Mouse (Mus musculus): ENCODE results near the gene Eya3.
"Not testable (repeated sequence)": the region's sequence is repeated elsewhere in the genome, so short reads cannot be mapped to it uniquely, and the experiment has no call there.

The Eya3 gene

DNA sequence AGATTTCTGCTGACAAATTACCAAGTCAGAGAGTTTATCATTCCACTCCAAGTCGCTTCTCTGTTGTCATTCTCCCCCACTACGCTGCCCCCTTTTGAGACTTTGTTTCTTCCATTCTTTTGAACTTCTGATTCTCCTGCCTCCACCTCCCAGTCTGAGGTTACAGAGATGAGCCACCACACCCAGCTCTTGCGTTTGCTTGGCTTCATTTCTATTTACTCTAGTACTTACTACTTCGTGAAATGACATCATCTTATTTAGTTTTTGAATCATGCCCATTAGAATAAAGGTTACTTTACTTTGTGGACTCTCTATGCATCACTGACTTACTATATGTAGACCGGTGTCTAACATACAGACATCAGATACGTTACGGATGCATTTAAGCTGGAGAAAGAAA lies 8.7 kb downstream of the Eya3 start:
- DNase-seq (ENCODE audit: low spot score) = no peak

DNA sequence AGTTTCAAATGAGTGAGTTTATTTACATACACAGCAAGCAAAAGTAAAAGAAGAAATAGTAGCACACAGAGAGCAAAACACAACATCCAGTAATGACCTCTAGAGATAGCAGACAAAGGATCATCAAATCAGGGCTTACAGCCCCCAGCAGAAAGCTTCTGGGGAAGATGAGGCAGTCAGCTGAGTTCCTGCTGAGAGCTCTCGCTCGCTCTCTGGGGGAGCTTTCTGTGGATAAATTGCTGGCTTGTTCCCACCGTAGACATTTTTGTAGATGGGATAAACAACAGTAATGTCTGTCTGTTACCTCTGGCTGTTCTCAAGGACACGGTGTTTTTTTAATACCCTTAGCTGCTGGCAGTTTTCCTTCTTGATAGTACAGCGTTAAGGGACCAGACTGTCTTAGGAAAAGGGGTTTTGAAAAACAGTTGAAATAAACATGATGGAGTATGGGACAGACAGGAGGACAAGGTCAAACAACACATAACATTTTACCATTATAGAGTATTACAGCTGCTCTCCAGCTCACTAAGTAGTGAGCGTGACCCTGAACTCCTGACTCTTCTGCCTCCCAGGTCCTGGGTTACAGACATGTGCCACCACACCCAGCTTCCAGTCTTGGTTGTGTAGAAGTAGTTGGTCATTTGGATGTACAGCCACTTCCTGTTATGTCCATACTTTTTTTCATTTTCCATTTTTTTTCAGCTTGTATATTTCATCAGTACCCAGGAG lies 10.6 kb downstream of the Eya3 start:
- DNase-seq (ENCODE audit: low spot score) = no peak

DNA sequence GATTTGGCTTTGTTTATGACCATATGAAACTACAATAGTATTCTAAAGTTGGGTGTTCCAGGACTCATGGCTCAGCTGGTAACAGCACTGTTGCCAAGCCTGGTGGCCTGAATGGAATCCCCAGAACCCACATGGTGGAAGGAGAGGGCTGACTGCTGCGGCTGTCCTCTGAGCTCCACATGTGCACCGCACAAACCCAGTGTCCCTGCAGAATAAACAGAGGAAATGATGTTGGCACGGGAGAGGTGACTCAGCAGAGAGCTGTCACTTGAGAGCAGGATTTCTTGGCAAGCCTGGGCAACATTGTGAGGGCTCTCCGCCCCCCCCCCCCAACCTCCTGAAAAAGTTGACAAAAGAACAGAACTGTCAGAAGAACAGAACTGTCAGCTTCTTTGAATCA lies 14.1 kb downstream of the Eya3 start:
- no peak for DNase-seq (ENCODE audit: low spot score)

DNA sequence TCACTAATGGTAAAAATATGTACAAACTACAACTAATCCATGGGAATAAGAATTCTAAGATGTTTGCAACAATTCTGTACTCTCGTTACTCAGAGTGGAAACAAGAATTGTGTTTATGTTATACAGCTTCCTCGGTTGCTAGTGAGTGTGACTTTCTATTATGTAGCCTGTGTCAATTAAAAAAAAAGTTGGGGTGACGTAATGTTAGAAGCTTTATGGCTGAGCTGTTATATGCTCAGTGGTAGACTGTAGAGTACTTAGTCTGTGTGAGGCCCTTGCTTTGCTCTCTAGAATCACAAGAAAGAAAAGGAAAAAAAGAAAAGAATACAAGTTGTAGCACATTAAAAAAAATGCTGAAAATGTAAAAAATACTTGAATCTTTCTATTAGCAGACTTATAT lies 15.0 kb downstream of the Eya3 start:
- no peak for DNase-seq (ENCODE audit: low spot score)

DNA sequence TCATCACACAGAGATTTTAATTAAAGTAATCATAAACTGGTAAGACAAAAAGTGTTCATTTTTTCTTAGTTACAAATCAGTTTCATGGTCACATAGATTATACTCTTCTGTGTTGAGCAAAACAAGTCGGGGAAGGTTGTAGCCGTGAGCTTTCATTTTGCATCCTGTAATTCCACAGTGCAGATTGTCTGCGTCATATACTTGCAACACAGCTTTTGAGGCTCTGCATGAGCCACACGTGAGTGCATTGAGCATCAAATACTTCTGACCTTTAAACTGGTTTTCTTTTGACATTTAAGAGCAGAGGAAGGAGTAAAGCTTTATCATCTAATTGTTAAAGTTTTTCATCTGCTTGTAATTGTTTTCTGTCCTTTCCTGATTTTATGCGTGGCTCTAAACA lies 16.5 kb downstream of the Eya3 start:
- DNase-seq (ENCODE audit: low spot score) = no peak

DNA sequence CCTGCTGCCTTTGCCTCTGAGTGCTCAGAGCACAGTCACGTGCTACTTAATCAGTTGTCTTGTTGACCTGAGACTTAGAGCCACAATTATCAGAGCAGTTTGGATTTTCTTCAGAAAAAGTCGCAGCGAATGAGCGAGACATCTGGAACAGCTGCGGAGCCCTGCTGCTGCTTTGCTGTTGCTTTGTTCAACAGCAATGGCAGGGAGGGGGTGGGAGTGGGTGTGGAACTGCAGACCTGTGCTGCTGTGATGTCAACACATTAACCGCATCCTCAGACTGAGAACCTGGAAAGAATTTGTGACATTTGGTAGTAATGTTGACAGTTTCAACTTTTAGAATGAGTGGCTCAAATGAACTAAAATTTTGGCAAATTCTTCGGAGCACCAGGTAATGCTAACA lies 20.3 kb downstream of the Eya3 start:
- no peak for DNase-seq (ENCODE audit: low spot score)

DNA sequence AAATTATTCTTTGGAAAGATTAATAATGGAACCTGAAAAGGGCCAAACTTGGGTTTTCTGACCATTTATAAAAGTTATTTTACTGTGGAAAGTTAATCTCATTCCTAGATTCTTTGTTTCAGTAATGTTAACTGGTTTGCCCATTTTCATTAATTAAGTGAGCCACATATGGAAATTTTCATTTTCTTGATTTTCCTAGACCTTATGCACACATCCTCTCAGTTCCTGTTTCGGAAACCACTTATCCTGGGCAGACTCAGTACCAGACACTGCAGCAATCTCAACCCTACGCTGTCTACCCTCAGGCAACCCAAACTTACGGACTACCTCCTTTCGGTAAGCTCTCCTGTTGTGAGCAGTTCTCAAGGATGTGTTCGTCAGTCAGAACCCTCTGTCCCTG lies 33.9 kb downstream of the Eya3 start:
- no peak for DNase-seq (ENCODE audit: low spot score)

DNA sequence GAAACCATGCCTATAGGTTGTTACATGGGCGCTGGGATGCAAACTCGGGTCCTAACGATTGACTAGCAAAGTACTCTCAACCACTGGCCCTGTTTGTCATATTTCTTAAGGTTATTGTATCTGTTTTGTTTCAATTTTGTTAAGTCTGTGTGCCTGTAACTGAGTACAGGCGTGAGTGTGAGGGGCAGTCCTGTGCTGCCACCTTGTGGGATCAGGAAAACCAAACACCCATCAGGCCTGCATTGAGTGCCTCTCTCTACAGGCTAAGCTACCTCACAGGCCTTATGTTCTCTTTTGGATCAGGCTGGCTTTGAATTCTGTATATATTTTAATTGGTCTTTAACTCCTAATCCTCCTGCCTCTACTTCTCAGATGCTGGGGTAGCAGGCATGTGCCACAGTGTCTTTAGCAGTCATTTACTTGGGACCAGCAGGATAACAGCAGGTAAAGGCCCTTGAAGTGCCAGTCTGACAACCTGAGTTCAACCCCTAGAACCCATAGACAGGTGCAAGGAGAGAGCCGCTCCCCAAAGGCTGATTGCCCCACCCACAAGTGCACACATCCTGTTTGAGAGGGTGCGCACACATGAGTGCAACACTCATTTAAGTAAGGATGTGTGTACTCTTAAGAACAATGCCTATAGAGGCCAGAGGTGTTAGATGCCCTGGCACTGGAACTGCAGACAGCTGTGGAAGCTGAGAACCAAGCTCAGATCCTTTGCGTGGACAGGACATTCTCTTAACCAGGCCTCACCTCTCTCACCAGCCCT lies 38.2 kb downstream of the Eya3 start:
- DNase-seq (ENCODE audit: low spot score) = no peak

DNA sequence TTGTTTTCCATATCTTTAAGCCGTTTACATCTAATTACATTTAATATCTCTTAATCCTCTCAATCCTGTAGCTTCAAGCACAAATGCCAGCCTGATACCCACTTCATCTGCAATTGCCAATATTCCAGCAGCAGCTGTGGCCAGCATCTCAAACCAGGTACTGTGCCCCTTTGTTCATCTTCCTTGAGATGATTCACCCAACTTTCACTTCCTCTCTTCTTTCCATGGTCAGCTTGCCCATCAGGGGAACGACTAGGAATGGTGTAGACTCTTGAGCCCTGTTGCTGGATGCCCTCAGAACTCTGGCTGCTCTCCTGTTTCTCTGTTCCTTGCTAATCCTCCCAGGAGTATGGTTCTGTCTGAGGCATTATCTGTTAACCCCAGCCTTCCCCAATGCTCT lies 50.8 kb downstream of the Eya3 start:
- DNase-seq (ENCODE audit: low spot score) = no peak

DNA sequence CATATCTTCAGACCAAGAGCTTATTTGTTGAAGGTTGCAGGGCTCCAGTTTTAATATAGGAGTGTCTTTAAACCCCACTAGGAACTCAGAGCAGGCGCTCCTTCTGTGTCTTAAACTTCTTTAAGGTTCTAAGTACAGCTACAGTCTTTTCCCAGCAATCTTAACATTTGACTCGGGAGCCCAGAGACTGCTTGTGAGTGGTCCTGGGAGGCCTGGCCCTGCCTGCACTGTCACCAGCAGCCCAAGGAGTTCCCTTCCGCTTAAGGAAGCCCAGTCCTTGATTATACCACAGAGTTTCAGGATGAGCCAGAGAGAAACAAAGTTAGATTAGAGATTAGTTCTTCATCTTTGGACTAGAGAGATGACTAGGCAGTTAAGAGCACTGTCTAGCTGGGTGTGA lies 54.6 kb downstream of the Eya3 start:
- DNase-seq (ENCODE audit: low spot score) = no peak

DNA sequence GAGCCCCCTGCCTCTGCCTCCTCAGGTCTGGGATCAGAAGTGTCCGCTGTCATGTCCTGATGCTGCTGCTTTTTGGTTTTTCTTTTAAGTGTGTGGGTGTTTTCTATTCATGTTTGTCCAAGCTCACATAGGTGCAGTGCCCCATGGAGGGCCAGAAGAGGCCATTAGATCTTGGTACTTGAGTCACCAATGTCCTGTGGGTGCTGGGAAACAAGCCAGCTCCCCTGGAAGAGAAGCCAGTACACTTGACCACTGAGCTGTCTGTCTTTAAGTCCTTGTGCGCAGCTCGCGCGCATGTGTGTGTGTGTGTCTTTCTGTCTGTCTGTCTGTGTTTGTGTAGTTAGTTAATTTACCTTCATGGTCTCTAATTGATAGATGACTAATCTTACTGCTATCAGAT lies 63.3 kb downstream of the Eya3 start:
- no peak for DNase-seq (ENCODE audit: low spot score)

DNA sequence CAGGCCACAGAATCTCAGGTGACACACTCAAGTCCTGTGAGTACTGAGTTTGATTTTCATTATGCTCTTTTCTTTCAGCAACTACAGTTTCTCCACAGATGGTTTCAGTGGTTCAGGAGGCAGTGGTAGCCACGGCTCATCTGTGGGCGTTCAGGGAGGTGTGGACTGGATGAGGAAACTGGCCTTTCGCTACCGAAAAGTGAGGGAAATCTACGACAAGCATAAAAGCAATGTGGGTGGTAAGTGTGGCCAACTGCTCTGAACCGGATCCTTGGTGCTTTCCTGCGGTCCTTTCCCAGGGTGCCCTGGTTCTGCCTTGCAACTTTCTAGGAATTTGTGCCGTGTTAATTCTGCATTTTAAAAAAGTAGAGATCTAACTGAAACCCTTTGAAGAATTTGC lies 68.1 kb downstream of the Eya3 start:
- DNase-seq (ENCODE audit: low spot score) = no peak

DNA sequence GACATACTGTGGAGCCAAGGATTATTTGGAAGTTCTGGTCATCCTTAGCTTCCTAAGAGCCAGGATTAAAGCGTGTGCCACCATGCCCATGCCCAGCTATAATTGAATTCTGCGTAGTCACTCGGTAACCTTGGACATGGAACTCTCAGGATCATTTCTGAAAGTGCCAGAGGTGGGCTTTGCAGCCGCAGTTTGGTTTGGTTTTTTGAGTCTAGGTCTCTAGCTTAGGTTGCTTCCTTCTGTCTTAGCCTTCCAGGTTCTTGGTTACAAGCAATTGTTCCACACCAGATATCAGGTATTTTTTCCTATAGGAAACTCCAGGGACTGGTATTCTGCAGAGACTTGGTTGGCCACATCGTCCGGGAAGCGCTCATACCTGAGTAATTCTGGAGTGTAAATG lies 74.4 kb downstream of the Eya3 start:
- no peak for DNase-seq (ENCODE audit: low spot score)

DNA sequence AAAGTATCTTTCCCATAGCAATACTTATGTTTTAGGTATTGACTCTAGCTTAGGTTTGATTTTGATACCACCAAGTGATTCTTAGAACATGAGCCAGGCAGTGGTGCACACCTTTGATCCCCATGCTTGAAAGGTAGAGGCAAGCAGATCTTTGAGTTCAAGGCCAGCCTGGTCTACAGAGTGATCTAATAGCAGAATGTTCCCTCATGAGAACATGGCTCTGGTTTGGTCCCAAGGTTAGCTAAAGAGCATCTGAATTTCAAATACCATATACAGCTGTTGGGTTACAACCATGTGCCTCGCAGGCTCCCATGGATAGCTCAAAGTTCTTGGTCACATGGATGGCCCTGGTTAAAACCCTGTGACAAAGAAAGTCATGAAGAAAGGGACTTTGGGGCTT lies 79.5 kb downstream of the Eya3 start:
- no peak for DNase-seq (ENCODE audit: low spot score)

DNA sequence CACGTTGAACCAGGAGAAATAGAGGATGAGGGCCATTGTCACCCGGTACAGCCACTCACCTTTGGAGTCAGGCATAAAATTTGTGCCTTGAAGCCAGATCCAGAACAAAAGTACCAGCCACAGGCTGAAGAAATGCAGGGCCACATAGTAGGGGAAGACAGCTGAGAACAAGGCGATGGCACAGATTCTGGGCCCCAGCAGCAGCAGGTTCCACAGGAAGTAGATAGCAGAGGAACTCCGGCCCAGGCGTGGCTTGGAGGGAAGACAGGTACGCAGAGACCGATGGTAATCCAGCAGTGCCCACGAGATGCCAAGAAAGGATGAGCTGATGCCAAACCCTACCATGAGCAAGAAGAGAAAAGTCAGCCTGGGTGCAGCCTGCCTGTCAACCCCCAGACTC lies 89.4 kb downstream of the Eya3 start:
- DNase-seq (ENCODE audit: low spot score) = no peak

DNA sequence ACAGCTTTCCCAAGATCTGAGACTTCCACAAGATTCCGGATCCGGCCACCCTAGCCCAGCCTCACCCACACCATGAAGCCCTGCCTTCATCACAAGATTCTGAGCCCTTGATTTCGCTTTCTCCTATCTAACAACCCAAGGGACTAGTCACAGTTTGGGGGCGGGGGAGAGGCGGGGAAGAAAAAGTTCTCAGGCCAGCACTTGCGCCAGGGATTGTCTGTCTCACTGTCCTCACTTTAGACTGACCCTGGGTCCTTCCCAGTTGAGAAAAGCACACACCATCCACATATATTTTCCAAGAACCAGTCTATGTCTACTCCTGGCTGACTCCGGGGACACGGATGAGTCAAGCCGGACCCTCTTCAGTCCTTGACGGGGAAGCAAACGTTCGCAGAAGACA lies 92.8 kb downstream of the Eya3 start:
- DNase-seq (ENCODE audit: low spot score) = no peak

DNA sequence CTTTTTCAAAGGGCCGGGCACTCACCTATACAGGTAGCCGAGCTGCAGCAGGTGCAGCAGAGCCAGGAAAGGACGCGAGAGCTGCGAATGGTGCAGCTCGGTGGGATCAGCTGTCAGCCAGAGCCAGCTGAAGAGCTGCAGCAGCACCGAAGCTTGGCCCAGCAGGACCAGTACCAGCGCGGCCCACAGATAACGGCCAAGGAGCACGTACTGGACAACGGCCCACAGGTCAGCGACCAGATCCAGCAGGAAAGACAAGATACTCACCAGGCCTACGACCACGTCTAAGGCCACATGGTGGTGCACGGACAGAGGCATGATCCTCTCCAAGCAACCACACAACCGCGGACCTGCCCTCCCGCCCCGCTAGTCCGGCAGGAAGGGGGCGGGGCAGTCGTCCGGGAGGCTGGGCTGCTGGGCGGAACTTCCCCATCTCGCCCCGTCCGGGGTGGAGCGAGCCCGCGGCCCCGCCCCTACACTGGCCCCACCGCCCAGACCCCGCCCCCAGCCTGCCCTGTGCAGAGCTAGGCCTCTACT lies 93.4 kb downstream of the Eya3 start, which contains the start of gene Xkr8:
TSS of gene Xkr8 (minus strand) at position 399 of the 537 bp plus-strand sequence.
- peak; percentile 90 for DNase-seq (ENCODE audit: low spot score)

DNA sequence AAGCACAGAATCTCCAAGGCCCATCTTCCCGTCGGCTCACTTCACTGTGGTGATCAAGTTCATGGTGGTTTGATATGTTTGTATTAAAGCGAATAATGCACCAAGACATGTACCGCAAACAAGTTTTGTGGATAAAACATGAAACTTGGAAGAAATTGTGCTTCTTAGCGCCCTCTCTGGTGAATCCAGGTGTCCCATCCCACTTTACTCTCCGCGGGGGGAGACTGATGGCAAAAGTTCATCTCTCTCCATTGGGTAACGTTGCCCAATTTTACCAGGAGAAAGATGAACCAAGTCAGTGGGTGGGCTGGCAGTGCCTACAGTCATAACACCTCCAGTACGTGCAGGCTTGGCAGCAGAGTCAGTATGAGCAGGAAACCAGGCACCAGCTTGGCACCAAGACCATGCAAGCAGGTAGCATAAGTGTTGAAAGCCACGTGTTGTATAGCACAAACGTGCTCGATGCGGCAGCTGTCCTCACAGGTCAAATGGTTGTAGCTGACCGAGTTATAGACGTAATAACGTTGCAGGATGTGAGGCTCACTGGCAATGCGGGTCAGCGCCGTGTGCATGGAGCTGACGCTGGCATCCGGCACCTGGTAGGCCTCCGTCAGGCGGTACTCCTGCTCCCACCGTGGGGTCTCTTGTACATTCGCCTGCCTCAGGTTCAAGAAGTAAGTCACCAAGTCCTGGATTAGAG lies 94.4 kb downstream of the Eya3 start:
- no peak for DNase-seq (ENCODE audit: low spot score)

DNA sequence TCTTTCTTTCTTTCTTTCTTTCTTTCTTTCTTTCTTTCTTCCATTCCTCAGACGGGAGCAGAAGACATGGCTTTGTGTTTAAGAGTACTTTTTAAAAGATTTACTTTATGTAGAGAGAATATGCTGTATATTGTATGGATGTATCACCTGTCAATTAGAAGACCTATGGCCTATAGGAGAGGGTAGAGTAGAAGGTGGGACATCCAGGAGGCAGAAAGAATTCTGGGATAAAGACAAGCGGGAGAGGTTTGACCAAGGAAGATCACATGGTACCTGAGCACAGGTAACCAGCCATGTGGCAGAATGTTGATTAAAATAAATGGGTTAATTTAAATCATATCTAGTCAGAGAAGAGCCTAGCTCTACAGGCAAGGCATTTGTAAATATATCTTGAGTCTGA lies 96.0 kb downstream of the Eya3 start:
- DNase-seq (ENCODE audit: low spot score) = no peak

DNA sequence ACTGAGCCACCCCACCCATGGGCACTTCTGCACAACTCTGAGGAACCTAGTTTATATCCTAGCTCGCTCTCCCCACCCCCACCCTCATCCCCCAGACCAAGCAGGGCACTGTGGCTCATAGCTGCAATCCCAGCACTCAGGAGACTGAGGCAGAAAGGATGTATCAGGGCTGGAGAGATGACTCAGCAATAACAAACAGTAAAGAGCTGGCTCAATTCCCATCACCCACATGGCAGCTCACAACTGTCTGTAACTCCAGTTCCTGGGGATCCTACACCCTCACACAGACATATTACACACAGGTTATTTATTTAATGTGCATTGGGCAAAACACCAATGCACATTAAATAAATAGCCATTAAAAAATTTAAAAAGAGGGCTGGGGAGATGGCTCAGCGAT lies 96.6 kb downstream of the Eya3 start:
- DNase-seq (ENCODE audit: low spot score) = no peak

DNA sequence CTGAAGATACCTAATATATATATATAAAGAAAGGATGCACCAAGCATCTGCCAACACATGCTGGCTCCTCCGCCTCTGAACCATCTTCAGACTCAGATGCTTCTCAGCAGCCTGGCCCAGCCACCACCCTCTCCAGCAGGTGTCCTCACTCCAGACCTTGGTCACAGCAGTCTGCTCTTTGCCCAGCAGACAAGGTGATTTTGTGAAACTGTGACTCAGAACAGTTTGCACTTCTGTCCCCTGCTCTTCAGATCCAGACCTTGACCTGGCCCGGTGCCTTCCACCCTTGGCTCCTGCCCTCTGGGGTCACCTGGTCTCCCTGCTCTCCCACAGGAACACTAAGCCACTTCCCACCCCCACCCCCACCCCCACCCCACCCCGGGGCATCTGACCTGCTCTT lies 97.1 kb downstream of the Eya3 start:
- no peak for DNase-seq (ENCODE audit: low spot score)

DNA sequence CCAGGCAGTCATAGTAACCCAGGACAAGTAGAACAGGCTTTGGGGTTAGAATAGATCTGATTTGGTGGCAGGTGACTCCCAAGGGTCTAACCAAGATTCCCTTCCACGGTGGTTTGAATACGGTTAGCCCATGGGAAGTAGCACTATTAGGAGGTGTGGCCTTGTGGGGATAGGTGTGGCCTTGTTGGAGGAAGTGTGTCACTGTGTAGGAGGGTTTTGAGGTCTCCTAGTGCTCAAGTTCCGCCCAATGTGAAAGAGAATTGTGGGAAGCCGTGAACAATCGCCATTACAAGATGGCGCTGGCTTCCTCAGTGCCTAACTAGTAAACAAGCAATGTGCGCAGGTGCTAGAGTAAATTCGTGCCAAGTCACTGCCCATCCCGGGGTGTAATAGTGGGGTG lies 98.4 kb downstream of the Eya3 start:
- DNase-seq (ENCODE audit: low spot score) = not testable (repeated sequence)

DNA sequence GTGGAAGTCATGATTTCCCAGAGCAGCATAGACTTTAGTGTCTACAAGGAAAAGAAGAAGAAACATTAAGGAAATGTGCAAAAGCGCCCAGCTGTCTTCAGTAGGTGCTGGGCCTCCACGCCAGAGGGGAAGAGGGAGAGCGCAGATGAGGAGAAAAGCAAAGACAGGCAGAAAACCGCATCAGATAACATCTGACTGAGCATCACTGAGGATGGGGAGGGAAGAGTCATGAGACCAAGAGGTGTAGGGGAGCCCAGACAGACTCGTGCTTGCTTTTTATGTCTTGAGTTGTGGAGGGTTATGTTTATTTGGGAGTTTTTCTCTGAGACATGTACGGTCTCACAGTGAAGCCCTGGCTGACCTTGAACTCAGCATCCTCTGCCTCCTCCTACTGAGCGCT lies 102.7 kb downstream of the Eya3 start:
- DNase-seq (ENCODE audit: low spot score) = no peak

Measured in testis, postnatal 14 days (tissue).